Mouse (Mus musculus): Measurements from ENCODE around the gene Man1a2.

The Man1a2 gene

DNA sequence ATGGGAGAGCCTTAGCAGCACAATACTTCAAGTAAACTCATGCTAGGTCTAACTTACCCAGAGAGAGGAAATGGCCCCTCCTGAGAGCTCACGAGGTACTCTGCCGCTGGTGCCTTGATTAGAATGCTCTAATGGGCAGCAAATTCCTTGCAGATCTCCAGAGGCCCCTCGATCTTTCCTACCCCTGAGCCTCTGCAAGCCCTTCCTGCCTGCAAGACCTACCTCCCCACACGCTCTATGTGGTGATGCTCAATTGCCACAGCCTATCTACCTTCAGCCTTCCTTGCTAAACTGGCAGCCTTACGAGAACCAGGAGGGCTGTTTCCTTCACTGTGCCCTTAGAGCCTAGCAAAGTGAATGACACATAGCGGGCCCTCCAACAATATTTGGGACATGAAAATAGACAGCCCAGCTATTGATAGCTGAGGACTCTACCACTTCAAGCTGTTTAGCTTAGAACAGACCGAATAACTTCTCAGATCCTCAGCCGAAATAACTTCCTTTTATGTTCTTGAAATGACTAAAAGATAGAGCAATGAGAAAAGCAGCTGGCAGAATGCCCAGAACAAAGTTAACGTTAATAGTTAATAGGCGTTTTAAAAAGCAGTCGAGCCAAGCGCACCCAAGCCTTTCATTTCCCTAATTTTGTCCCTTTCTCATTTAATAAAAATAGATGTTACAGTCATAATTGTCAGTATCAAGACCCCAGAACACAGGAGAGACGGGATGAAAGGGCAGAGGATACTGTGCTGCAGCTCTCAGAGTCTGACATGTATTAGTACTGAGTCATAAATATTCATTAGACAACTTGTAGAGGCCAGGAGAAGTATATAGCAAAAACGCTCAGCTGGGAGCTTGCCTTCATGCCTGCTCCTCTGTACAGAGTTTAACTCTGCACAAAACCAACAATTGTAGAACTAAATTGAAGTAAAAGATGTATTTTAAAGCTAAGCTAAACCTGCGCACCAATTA lies 17.9 kb upstream of the Man1a2 start:
- Histone ChIP-seq H3K27me3 (ENCODE audit: insufficient read depth, low read length) (peaks cover 3% of the 10 kb centered on the region; the same call in 1 of the 2 replicates), H3K4me1 (replicated peaks; ENCODE audit: low read depth, low read length) (peaks cover 20% of the 10 kb centered on the region), H3K4me3 (replicated peaks; ENCODE audit: low read length) (no peak overlapping the region), H3K36me3 (ENCODE audit: insufficient read depth, low read length) (no peaks in the 10 kb centered on the region), H3K9me3 (ENCODE audit: low read length) (no peaks in the 10 kb centered on the region)
- TF ChIP-seq POU5F1 (IDR thresholded peaks at IDR 0.05; ENCODE audit: borderline replicate concordance, low read length) (no peak), CTCF (conservative IDR thresholded peaks at IDR 0.05; ENCODE audit: low read length) (no peak), NANOG (IDR thresholded peaks at IDR 0.05; ENCODE audit: borderline replicate concordance, low read length) (no peak)

DNA sequence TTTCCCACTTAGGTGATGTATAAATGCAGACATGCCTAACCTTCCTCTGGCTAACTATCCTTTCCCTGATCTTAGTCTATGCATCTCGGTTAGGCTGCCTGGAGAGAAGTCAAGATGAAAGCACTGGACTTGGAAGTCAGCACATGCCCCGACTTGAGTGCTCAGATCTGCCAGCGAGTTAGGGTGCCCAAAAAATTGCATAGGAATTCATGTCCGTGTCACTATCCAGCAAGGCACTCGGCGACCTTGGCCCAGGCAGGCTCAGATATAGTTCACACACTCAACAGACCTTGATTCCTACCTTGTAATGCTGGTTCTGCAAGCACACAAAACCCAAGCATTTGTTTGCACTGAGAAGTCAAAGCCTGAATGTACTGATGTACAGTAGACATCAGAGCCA lies 3.4 kb upstream of the Man1a2 start:
- H3K9me3 ChIP-seq (ENCODE audit: low read length): no peaks in the 10 kb centered on the region
- peaks cover 21% of the 10 kb centered on the region for H3K4me1 ChIP-seq (replicated peaks; ENCODE audit: low read depth, low read length)
- no peaks in the 10 kb centered on the region for H3K36me3 ChIP-seq (ENCODE audit: insufficient read depth, low read length)
- TF ChIP-seq POU5F1 (IDR thresholded peaks at IDR 0.05; ENCODE audit: borderline replicate concordance, low read length): no peak
- no peak for TF ChIP-seq CTCF (conservative IDR thresholded peaks at IDR 0.05; ENCODE audit: low read length)
- TF ChIP-seq NANOG (IDR thresholded peaks at IDR 0.05; ENCODE audit: borderline replicate concordance, low read length): no peak
- no peak overlapping the region for H3K4me3 ChIP-seq (replicated peaks; ENCODE audit: low read length)
- peaks cover 28% of the 10 kb centered on the region for H3K27me3 ChIP-seq (ENCODE audit: insufficient read depth, low read length)

DNA sequence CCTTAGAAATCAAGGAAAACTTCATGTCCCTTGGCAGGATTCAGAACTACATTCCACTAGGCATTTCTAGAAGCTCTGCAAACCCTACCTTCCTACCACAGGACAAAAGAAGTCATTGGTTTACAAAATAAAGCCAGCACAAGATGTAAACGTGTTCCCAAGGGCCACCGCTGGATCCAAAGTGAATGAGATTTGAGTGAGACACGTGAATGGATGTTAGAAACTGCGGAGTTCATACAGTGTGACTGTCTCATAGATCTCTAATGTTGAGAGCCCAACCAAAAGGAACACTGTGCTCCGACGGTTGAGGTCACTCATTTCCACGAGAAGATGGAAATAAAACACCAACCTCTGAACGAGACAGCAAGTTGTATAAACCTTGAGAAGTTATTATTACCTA lies 1.5 kb upstream of the Man1a2 start:
- no peaks in the 10 kb centered on the region for H3K36me3 ChIP-seq (ENCODE audit: insufficient read depth, low read length)
- no peaks in the 10 kb centered on the region for H3K9me3 ChIP-seq (ENCODE audit: low read length)
- H3K4me3 ChIP-seq (replicated peaks; ENCODE audit: low read length): no peak overlapping the region
- H3K4me1 ChIP-seq (replicated peaks; ENCODE audit: low read depth, low read length): peaks cover 27% of the 10 kb centered on the region
- TF ChIP-seq NANOG (IDR thresholded peaks at IDR 0.05; ENCODE audit: borderline replicate concordance, low read length): no peak
- no peak for TF ChIP-seq POU5F1 (IDR thresholded peaks at IDR 0.05; ENCODE audit: borderline replicate concordance, low read length)
- no peak for TF ChIP-seq CTCF (conservative IDR thresholded peaks at IDR 0.05; ENCODE audit: low read length)
- H3K27me3 ChIP-seq (ENCODE audit: insufficient read depth, low read length): peaks cover 30% of the 10 kb centered on the region

DNA sequence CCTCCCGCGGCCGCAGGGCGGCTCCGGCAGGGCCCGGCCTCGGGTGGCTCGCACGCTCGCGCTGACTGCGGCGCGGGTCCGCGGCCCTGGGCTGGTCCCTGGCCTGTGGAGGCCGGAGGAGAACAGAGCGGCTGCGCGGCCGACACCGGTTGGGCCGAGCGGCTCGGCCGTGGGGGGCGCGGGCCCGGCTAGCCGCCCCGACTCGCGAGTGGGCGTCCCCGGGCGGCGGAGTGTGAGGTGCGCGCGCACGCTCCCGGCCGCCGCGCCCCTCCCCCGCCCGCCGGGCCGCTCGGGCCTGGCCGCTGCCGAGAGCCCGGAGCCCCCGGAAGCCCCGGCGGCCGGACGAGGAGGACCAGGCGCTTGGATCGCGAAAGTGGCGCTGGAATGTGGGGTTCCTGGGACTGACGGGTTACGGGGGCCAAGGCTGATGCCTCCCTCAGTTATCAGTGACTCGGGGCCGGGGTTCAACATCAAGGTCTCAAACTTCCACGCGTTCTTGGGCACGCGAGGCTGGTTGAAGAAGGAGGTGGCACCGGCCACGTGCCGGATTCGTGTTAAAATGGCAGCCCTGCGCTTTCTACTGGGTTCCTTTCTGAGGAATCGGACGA lies 564 bp upstream of the Man1a2 start:
- Histone ChIP-seq H3K36me3 (ENCODE audit: insufficient read depth, low read length) (no peaks in the 10 kb centered on the region), H3K4me3 (replicated peaks; ENCODE audit: low read length) (peak overlapping the region; percentile 87), H3K9me3 (ENCODE audit: low read length) (no peaks in the 10 kb centered on the region), H3K27me3 (ENCODE audit: insufficient read depth, low read length) (peaks cover 30% of the 10 kb centered on the region), H3K4me1 (replicated peaks; ENCODE audit: low read depth, low read length) (peaks cover 31% of the 10 kb centered on the region)
- TF ChIP-seq NANOG (IDR thresholded peaks at IDR 0.05; ENCODE audit: borderline replicate concordance, low read length): no peak
- TF ChIP-seq CTCF (conservative IDR thresholded peaks at IDR 0.05; ENCODE audit: low read length): no peak
- no peak for TF ChIP-seq POU5F1 (IDR thresholded peaks at IDR 0.05; ENCODE audit: borderline replicate concordance, low read length)

DNA sequence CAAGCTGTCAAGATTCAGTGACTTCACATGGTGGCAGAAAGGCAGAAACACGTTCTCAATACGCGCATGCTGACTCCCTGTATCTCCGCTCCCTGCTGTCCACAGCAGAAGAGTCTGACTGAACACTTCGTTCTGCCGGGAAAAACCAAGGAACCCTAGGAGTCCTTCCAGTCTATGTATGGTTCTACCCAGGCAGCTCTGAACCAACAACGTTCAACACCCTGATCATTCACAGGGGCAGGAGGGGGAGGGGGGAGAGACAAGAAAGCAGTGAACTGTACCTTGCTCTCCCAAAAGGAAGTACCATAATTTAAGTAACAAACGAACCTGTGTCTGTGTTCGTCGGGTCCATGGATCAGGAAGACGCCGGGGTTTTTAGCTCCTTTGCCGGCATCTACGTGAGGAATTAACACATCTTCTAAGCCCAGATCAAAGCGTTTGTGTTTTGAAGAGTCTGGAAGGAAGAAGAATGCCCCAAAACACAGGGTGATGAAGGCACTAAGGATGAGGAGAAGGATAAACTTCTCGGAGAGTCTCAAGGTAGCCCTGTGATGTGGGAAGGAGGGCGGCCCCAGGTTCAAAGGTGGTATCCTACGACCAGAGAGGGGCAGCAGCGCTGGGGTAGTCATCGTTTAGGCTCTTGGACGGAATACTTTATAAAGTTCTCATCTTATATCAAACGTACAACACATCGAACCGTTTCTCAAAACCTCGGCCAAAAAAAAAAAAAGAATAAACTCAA lies 898 bp downstream of the Man1a2 start:
- peak overlapping the region; percentile 87 for H3K4me3 ChIP-seq (replicated peaks; ENCODE audit: low read length)
- H3K4me1 ChIP-seq (replicated peaks; ENCODE audit: low read depth, low read length): peaks cover 42% of the 10 kb centered on the region
- peaks cover 24% of the 10 kb centered on the region for H3K27me3 ChIP-seq (ENCODE audit: insufficient read depth, low read length)
- no peaks in the 10 kb centered on the region for H3K9me3 ChIP-seq (ENCODE audit: low read length)
- H3K36me3 ChIP-seq (ENCODE audit: insufficient read depth, low read length): no peaks in the 10 kb centered on the region
- TF ChIP-seq NANOG (IDR thresholded peaks at IDR 0.05; ENCODE audit: borderline replicate concordance, low read length): no peak
- TF ChIP-seq POU5F1 (IDR thresholded peaks at IDR 0.05; ENCODE audit: borderline replicate concordance, low read length): no peak
- TF ChIP-seq CTCF (conservative IDR thresholded peaks at IDR 0.05; ENCODE audit: low read length): no peak

DNA sequence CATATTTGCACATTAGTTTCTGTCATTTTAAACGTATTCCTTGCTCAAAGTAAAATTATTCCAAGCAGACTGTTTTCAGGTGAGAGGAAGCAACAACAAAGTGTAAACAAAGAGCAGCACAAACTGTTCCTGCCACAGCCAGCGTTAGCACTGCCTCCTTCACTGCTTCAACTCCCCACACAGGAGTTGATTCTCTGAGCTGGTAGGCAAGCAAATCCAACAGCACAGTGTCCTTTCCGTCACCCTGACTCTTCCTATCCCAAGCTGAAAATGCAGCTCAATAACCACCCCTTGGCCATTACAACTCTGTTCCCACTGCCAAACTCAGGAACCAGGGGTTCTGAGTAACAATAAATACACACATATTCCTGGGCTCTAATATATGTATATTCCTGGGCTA lies 2.5 kb downstream of the Man1a2 start:
- Histone ChIP-seq H3K27me3 (ENCODE audit: insufficient read depth, low read length) (peaks cover 24% of the 10 kb centered on the region), H3K4me1 (replicated peaks; ENCODE audit: low read depth, low read length) (peaks cover 50% of the 10 kb centered on the region), H3K4me3 (replicated peaks; ENCODE audit: low read length) (no peak overlapping the region), H3K36me3 (ENCODE audit: insufficient read depth, low read length) (no peaks in the 10 kb centered on the region), H3K9me3 (ENCODE audit: low read length) (no peaks in the 10 kb centered on the region)
- TF ChIP-seq NANOG (IDR thresholded peaks at IDR 0.05; ENCODE audit: borderline replicate concordance, low read length): no peak
- no peak for TF ChIP-seq POU5F1 (IDR thresholded peaks at IDR 0.05; ENCODE audit: borderline replicate concordance, low read length)
- no peak for TF ChIP-seq CTCF (conservative IDR thresholded peaks at IDR 0.05; ENCODE audit: low read length)

- H3K4me1 ChIP-seq (replicated peaks; ENCODE audit: low read depth, low read length): peaks cover 55% of the 10 kb centered on the region
- no peak overlapping the region for H3K4me3 ChIP-seq (replicated peaks; ENCODE audit: low read length)
- TF ChIP-seq CTCF (conservative IDR thresholded peaks at IDR 0.05; ENCODE audit: low read length) (no peak), POU5F1 (IDR thresholded peaks at IDR 0.05; ENCODE audit: borderline replicate concordance, low read length) (no peak), NANOG (IDR thresholded peaks at IDR 0.05; ENCODE audit: borderline replicate concordance, low read length) (no peak)
- H3K9me3 ChIP-seq (ENCODE audit: low read length): no peaks in the 10 kb centered on the region
- peaks cover 24% of the 10 kb centered on the region for H3K27me3 ChIP-seq (ENCODE audit: insufficient read depth, low read length)
- no peaks in the 10 kb centered on the region for H3K36me3 ChIP-seq (ENCODE audit: insufficient read depth, low read length)
Observed at GRCm38 (mm10) chr3:100682281-100682680, 3.0 kb downstream of the Man1a2 start.
